Mouse (Mus musculus): ENCODE results near the gene Clrn2. TPM values are rescaled to one million over a fixed set of nuclear protein-coding genes. Genes with fewer than 3 reads are reported as not detected.
A peak's percentile ranks its signal among the peaks of the same experiment; 100 is the strongest.

Gene Clrn2
- polyA plus RNA-seq, 1 experiment from 2014 or later: not detected

DNA sequence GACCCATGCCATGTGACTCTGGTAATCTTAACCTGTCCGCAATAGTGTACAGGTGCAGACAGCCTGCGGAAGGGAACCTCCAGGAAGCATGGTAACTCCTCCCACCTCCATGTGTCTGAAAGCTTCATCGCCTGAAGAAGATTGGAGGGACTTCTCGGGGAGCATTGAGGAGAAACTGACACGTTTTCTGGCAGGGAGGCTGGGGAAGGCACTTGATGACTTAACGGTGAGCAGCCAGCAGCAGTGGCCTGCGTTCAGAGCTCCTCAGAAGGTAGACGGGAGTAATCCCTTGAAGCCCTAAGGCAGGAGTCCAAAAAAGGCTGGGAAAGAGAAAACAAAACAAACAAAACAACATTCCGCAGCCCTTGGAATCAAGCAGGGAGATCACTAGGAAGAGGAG, 905 bp downstream of the Clrn2 start:
- H3K4me1 ChIP-seq (ENCODE audit: insufficient read depth): no peaks in the 10 kb centered on the region
- H3K27me3 ChIP-seq (ENCODE audit: insufficient read depth, low read length): no peaks in the 10 kb centered on the region
- TF ChIP-seq CTCF (IDR thresholded peaks at IDR 0.05; ENCODE audit: low read depth): no peak
- no peak overlapping the region for H3K9ac ChIP-seq
- H3K9me3 ChIP-seq (ENCODE audit: low read depth, low read length): no peaks in the 10 kb centered on the region
- no peak overlapping the region for H3K4me2 ChIP-seq
- no peak for ATAC-seq (ENCODE audit: insufficient read depth)
- H3K4me3 ChIP-seq (ENCODE audit: low read depth, low read length): no peak overlapping the region
- 34% methylated on average over 9 of the region's 9 CpGs for WGBS
- H3K27ac ChIP-seq (ENCODE audit: low read depth): no peak overlapping the region
- no peak for DNase-seq
- H3K36me3 ChIP-seq (ENCODE audit: insufficient read depth): no peaks in the 10 kb centered on the region

DNA sequence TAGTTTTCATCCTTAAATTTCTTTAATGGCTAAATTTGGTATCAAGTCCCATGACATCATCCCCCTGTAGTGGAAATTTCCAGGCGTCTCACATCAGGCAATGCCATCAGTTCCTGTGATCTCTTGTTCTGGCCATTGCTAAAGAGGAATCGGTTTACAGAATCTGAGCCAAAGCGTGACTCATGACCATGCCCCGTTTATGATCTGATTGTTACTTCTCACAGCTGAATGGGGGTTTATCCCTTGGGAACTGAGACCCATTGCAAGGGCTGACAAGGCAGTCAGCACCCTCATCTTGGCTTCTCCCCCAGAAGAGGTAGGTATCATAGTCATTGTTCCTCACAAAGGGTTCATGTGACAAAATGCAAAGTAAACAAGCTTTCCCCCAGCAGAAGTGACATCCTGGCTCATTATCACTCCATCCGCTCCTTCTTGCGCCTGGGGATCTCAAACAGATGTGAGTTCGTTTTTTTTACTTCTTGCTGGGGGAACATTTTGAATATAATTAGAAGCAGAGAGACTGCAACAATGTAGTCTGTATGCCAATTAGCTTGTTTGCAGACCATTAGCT, 19.4 kb downstream of the Clrn2 start:
- DNase-seq (peak; percentile 82), ATAC-seq (ENCODE audit: insufficient read depth) (0 out of 2 replicates have a peak, but pooled peaks have one; percentile 23)

GRCm38 (mm10) chr5:45473521-45473920, 20.0 kb downstream of the Clrn2 start:
- H3K4me2 ChIP-seq: no peak overlapping the region
- WGBS: 85% methylated on average over 1 of the region's 1 CpGs
- ATAC-seq (ENCODE audit: insufficient read depth): no peak

More for the DNA sequence above, 19.4 kb downstream of the Clrn2 start:
- WGBS: 17% methylated on average over 7 of the region's 7 CpGs
- Histone ChIP-seq H3K4me2 (no peak overlapping the region), H3K4me3 (ENCODE audit: low read depth, low read length) (no peak overlapping the region), H3K9ac (no peak overlapping the region), H3K27ac (ENCODE audit: low read depth) (no peak overlapping the region; the same call in 1 of the 2 replicates), H3K4me1 (ENCODE audit: insufficient read depth) (no peaks in the 10 kb centered on the region), H3K9me3 (ENCODE audit: low read depth, low read length) (no peaks in the 10 kb centered on the region), H3K27me3 (ENCODE audit: insufficient read depth, low read length) (no peaks in the 10 kb centered on the region), H3K36me3 (ENCODE audit: insufficient read depth) (no peaks in the 10 kb centered on the region)
- TF ChIP-seq CTCF (IDR thresholded peaks at IDR 0.05; ENCODE audit: low read depth): no peak

DNA sequence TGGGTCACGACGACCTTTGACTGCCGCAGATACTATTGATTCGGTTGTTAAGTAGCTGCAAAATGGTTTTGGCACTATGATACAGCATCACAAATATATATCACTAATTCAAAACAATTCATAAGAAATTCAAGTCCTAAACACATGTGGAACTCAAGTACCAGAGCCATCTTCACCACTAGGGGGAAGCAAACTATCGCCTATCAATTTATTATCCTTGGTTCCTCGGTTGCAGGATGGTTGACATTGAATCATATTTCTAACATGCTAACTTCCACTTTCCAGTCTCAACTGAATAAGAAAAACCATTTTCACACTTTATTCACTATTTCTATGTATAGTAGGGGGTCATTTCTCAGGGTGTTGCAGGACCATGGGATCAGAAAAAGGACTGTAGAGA, 20.7 kb downstream of the Clrn2 start:
- ATAC-seq (ENCODE audit: insufficient read depth) (no peak), DNase-seq (peak; percentile 95)
- no peak overlapping the region for H3K27ac ChIP-seq (ENCODE audit: low read depth)
- H3K4me3 ChIP-seq (ENCODE audit: low read depth, low read length): no peak overlapping the region
- H3K4me1 ChIP-seq (ENCODE audit: insufficient read depth): no peaks in the 10 kb centered on the region
- no peaks in the 10 kb centered on the region for H3K9me3 ChIP-seq (ENCODE audit: low read depth, low read length)
- no peaks in the 10 kb centered on the region for H3K27me3 ChIP-seq (ENCODE audit: insufficient read depth, low read length)
- no peak overlapping the region for H3K4me2 ChIP-seq
- no peaks in the 10 kb centered on the region for H3K36me3 ChIP-seq (ENCODE audit: insufficient read depth)
- WGBS: 25% methylated on average over 6 of the region's 6 CpGs
- no peak overlapping the region for H3K9ac ChIP-seq
- peak; percentile 85 for TF ChIP-seq CTCF (IDR thresholded peaks at IDR 0.05; ENCODE audit: low read depth)

More at GRCm38 (mm10) chr5:45473521-45473920, 20.0 kb downstream of the Clrn2 start:
- Histone ChIP-seq H3K9me3 (ENCODE audit: low read depth, low read length) (no peaks in the 10 kb centered on the region), H3K27ac (ENCODE audit: low read depth) (no peak overlapping the region; the same call in 1 of the 2 replicates), H3K9ac (no peak overlapping the region), H3K4me3 (ENCODE audit: low read depth, low read length) (no peak overlapping the region), H3K36me3 (ENCODE audit: insufficient read depth) (no peaks in the 10 kb centered on the region), H3K27me3 (ENCODE audit: insufficient read depth, low read length) (no peaks in the 10 kb centered on the region), H3K4me1 (ENCODE audit: insufficient read depth) (no peaks in the 10 kb centered on the region)
- DNase-seq: no peak
- TF ChIP-seq CTCF (IDR thresholded peaks at IDR 0.05; ENCODE audit: low read depth): no peak

DNA sequence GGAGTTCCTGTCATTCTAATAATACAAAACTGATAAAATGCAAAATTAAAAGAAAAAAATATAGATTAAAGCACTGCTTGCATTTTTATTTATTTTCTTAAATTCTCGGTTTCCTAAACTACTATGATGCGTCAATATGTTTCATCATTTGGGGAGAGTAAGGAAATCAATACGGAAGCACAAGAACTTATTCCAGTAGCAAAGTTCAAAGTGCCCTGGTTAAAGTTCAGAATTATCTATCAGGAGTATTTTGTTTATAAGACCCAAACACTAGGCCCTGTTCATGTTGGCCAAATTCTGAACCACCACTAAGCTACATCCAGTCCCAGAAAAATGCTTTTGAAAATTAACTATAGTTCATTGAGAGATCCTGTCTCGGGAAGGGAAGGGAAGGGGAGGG, 21.2 kb downstream of the Clrn2 start:
- DNase-seq (no peak), ATAC-seq (ENCODE audit: insufficient read depth) (no peak)
- Histone ChIP-seq H3K4me2 (no peak overlapping the region), H3K9ac (no peak overlapping the region), H3K27me3 (ENCODE audit: insufficient read depth, low read length) (no peaks in the 10 kb centered on the region), H3K9me3 (ENCODE audit: low read depth, low read length) (no peaks in the 10 kb centered on the region), H3K4me3 (ENCODE audit: low read depth, low read length) (no peak overlapping the region), H3K4me1 (ENCODE audit: insufficient read depth) (no peaks in the 10 kb centered on the region), H3K36me3 (ENCODE audit: insufficient read depth) (no peaks in the 10 kb centered on the region), H3K27ac (ENCODE audit: low read depth) (no peak overlapping the region)
- WGBS: 57% methylated on average over 3 of the region's 4 CpGs
- TF ChIP-seq CTCF (IDR thresholded peaks at IDR 0.05; ENCODE audit: low read depth): no peak

DNA sequence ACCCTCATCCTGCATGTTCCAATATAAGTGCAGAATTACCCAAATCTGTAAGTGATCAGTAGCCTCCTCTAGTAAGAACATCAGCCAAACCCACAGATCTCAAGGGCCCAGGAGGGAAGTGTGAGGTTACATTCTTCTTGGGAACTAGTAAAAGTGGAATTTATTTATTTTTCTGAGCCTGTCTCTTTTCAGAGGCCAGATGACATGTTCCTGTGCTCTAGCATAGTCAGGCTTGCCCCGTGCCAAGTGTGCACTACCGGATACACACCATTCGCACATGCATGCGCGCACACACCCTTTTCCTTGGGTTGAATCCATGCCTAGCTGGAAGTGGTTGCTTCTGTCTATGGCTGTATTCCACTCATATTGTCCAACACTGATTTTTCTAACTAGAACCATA, 22.2 kb downstream of the Clrn2 start:
- Histone ChIP-seq H3K36me3 (ENCODE audit: insufficient read depth) (no peaks in the 10 kb centered on the region), H3K27me3 (ENCODE audit: insufficient read depth, low read length) (no peaks in the 10 kb centered on the region), H3K9ac (no peak overlapping the region), H3K4me3 (ENCODE audit: low read depth, low read length) (no peak overlapping the region), H3K4me2 (no peak overlapping the region), H3K9me3 (ENCODE audit: low read depth, low read length) (no peaks in the 10 kb centered on the region), H3K27ac (ENCODE audit: low read depth) (peak overlapping the region; percentile 82), H3K4me1 (ENCODE audit: insufficient read depth) (no peaks in the 10 kb centered on the region)
- ATAC-seq (ENCODE audit: insufficient read depth) (peak; percentile 70), DNase-seq (peak; percentile 60)
- TF ChIP-seq CTCF (IDR thresholded peaks at IDR 0.05; ENCODE audit: low read depth): no peak
- WGBS: 65% methylated on average over 5 of the region's 5 CpGs

- DNase-seq (peak; percentile 94), ATAC-seq (ENCODE audit: insufficient read depth) (peak; percentile 95)
- no peak for TF ChIP-seq CTCF (IDR thresholded peaks at IDR 0.05; ENCODE audit: low read depth)
- H3K9ac ChIP-seq: no peak overlapping the region
- peak overlapping the region; percentile 0; the same call in 1 of the 2 replicates for H3K4me2 ChIP-seq
- H3K27me3 ChIP-seq (ENCODE audit: insufficient read depth, low read length): no peaks in the 10 kb centered on the region
- H3K27ac ChIP-seq (ENCODE audit: low read depth): peak overlapping the region; percentile 82
- no peak overlapping the region for H3K4me3 ChIP-seq (ENCODE audit: low read depth, low read length)
- H3K4me1 ChIP-seq (ENCODE audit: insufficient read depth): no peaks in the 10 kb centered on the region
- WGBS: 22% methylated on average over 6 of the region's 6 CpGs
- no peaks in the 10 kb centered on the region for H3K36me3 ChIP-seq (ENCODE audit: insufficient read depth)
- no peaks in the 10 kb centered on the region for H3K9me3 ChIP-seq (ENCODE audit: low read depth, low read length)
Observed at GRCm38 (mm10) chr5:45476288-45476687, 22.7 kb downstream of the Clrn2 start.

All from lung, embryonic 14.5 days (tissue).